Mouse (Mus musculus) midbrain, embryonic 14.5 days (tissue): ENCODE measurements around the gene Msx2. TPM values are rescaled to one million over a fixed set of nuclear protein-coding genes. Genes with fewer than 3 reads are reported as not detected.

Experiments used
- ATAC-seq: fragments of 200-750 bp; cut with Nextera tagmentation; 2 replicates; pipeline ENCODE4 v1.8.0; 2017; ENCODE audit warnings: moderate number of reproducible peaks, moderate library complexity; ENCODE audit not compliant: low FRiP score, low TSS enrichment
- DNase-seq: peaks from one replicate; pipeline ENCODE4 v3.0.0-alpha.2; 2015
- H3K27ac ChIP-seq: fragments of 300-500 bp; sonication (generic); replicated peaks from 2 replicates; pipeline ENCODE4 v1.5.1; 2014; ENCODE audit warnings: mild to moderate bottlenecking, low read depth, low read length, moderate library complexity
- H3K27me3 ChIP-seq: fragments of 300-500 bp; sonication (generic); 2 replicates; pipeline ENCODE4 v1.6.1; 2014; ENCODE audit warnings: low read length, control low read depth, mixed read lengths; ENCODE audit not compliant: control insufficient read depth, insufficient read depth
- H3K36me3 ChIP-seq: fragments of 300-500 bp; sonication (generic); 2 replicates; pipeline ENCODE4 v1.6.1; 2014; ENCODE audit warnings: low read length, control low read depth; ENCODE audit not compliant: control insufficient read depth, insufficient read depth
- H3K4me1 ChIP-seq: fragments of 300-500 bp; sonication (generic); 2 replicates; pipeline ENCODE4 v1.6.1; 2014; ENCODE audit warnings: mild to moderate bottlenecking, antibody characterized with exemption, low read length, control low read depth; ENCODE audit not compliant: control insufficient read depth, insufficient read depth
- H3K4me2 ChIP-seq: fragments of 300-500 bp; sonication (generic); 2 replicates; pipeline ENCODE4 v1.6.1; 2014; ENCODE audit warnings: mild to moderate bottlenecking, low read length, moderate library complexity
- H3K4me3 ChIP-seq: fragments of 300-500 bp; sonication (generic); replicated peaks from 2 replicates; pipeline ENCODE4 v1.5.1; 2014; ENCODE audit warnings: low read depth, low read length
- H3K9ac ChIP-seq: fragments of 300-500 bp; sonication (generic); replicated peaks from 2 replicates; pipeline ENCODE4 v1.6.1; 2014; ENCODE audit warnings: mild to moderate bottlenecking, low read length, moderate library complexity
- H3K9me3 ChIP-seq: fragments of 300-500 bp; sonication (generic); 2 replicates; pipeline ENCODE4 v1.6.1; 2016; ENCODE audit warnings: low read length, control low read depth, mixed read lengths; ENCODE audit not compliant: control insufficient read depth
- WGBS: fragments of 180-500 bp; shearing (Covaris S2); extraction: QIAGEN DNeasy Blood & Tissue Kit; methylation state at CpG from one replicate; pipeline ENCODE4 v1.1.7; 2014; 5-methylcytosine and 5-hydroxymethylcytosine counted together
- polyA plus RNA-seq: library from polyadenylated mRNA; unstranded; fragments of >200 nt; fragmentation: Nextera tagmentation; extraction: Ambion mirVana; gene quantifications from 2 replicates; pipeline ENCODE4 v1.2.1, GENCODE M21; 2014

The Msx2 gene
- polyA plus RNA-seq, 1 experiment from 2014 or later: 1.5 TPM

- peak overlapping the region; percentile 26 for H3K4me3 ChIP-seq
- no peaks in the 10 kb centered on the region for H3K9me3 ChIP-seq
- H3K4me2 ChIP-seq: peak overlapping the region; percentile 47
- DNase-seq (no peak), ATAC-seq (no peak)
- peaks cover 93% of the 10 kb centered on the region for H3K27me3 ChIP-seq
- H3K27ac ChIP-seq: no peak overlapping the region
- H3K4me1 ChIP-seq: peaks cover 9% of the 10 kb centered on the region; the same call in 1 of the 2 replicates
- no peaks in the 10 kb centered on the region for H3K36me3 ChIP-seq
- under 1% methylated on average over 15 of the region's 15 CpGs for WGBS
- H3K9ac ChIP-seq: no peak overlapping the region; the same call in 1 of the 2 replicates
Observed at GRCm38 (mm10) chr13:53462649-53462970, 10.3 kb downstream of the Msx2 start.

- H3K9me3 ChIP-seq: no peaks in the 10 kb centered on the region
- peak overlapping the region; percentile 26 for H3K4me3 ChIP-seq
- H3K36me3 ChIP-seq: no peaks in the 10 kb centered on the region
- ATAC-seq: 0 out of 2 replicates have a peak, but pooled peaks have one; percentile 24
- H3K4me2 ChIP-seq: peak overlapping the region; percentile 47
- peaks cover 90% of the 10 kb centered on the region for H3K27me3 ChIP-seq
- under 1% methylated on average over 51 of the region's 51 CpGs for WGBS
- H3K27ac ChIP-seq: no peak overlapping the region
- peak; percentile 77 for DNase-seq
- no peak overlapping the region; the same call in 1 of the 2 replicates for H3K9ac ChIP-seq
- H3K4me1 ChIP-seq: peaks cover 9% of the 10 kb centered on the region; the same call in 1 of the 2 replicates
Observed at GRCm38 (mm10) chr13:53461855-53462648, 10.8 kb downstream of the Msx2 start.

- no peak overlapping the region for H3K4me2 ChIP-seq
- 13% methylated on average over 2 of the region's 2 CpGs for WGBS
- no peak overlapping the region for H3K9ac ChIP-seq
- DNase-seq (no peak), ATAC-seq (no peak)
- H3K27ac ChIP-seq: no peak overlapping the region
- no peaks in the 10 kb centered on the region for H3K36me3 ChIP-seq
- no peaks in the 10 kb centered on the region for H3K9me3 ChIP-seq
- H3K4me3 ChIP-seq: no peak overlapping the region
- peaks cover 87% of the 10 kb centered on the region for H3K27me3 ChIP-seq
- H3K4me1 ChIP-seq: peaks cover 10% of the 10 kb centered on the region; the same call in 1 of the 2 replicates
Observed at GRCm38 (mm10) chr13:53461346-53461745, 11.5 kb downstream of the Msx2 start.

GRCm38 (mm10) chr13:53458766-53459165, 14.1 kb downstream of the Msx2 start:
- no peaks in the 10 kb centered on the region for H3K36me3 ChIP-seq
- peaks cover 62% of the 10 kb centered on the region for H3K27me3 ChIP-seq

GRCm38 (mm10) chr13:53454794-53455672, 17.8 kb downstream of the Msx2 start:
- DNase-seq: peak; percentile 80
- peaks cover 23% of the 10 kb centered on the region for H3K4me1 ChIP-seq
- peaks cover 44% of the 10 kb centered on the region for H3K27me3 ChIP-seq
- H3K36me3 ChIP-seq: no peaks in the 10 kb centered on the region
- H3K4me2 ChIP-seq: peak overlapping the region; percentile 53
- H3K27ac ChIP-seq: peak overlapping the region; percentile 66
- ATAC-seq: peak; percentile 88
- H3K4me3 ChIP-seq: peak overlapping the region; percentile 24
- 1% methylated on average over 21 of the region's 21 CpGs for WGBS
- H3K9me3 ChIP-seq: no peaks in the 10 kb centered on the region
- peak overlapping the region; percentile 43 for H3K9ac ChIP-seq

More at GRCm38 (mm10) chr13:53458766-53459165, 14.1 kb downstream of the Msx2 start:
- no peak overlapping the region for H3K4me2 ChIP-seq
- 65% methylated on average over 4 of the region's 4 CpGs for whole genome bisulfite sequencing
- peaks cover 32% of the 10 kb centered on the region for H3K4me1 ChIP-seq
- ATAC-seq: no peak
- DNase-seq: no peak
- H3K9ac ChIP-seq: no peak overlapping the region
- no peaks in the 10 kb centered on the region for H3K9me3 ChIP-seq
- H3K27ac ChIP-seq: no peak overlapping the region
- no peak overlapping the region for H3K4me3 ChIP-seq

GRCm38 (mm10) chr13:53453927-53454326, 18.9 kb downstream of the Msx2 start:
- Histone ChIP-seq H3K4me1 (peaks cover 23% of the 10 kb centered on the region), H3K4me3 (no peak overlapping the region), H3K36me3 (no peaks in the 10 kb centered on the region), H3K9me3 (no peaks in the 10 kb centered on the region), H3K27me3 (peaks cover 35% of the 10 kb centered on the region), H3K27ac (no peak overlapping the region), H3K9ac (no peak overlapping the region), H3K4me2 (peak overlapping the region; percentile 53; the same call in 1 of the 2 replicates)
- WGBS: 73% methylated on average over 3 of the region's 3 CpGs
- DNase-seq: no peak
- ATAC-seq: no peak

- H3K27ac ChIP-seq: no peak overlapping the region
- H3K27me3 ChIP-seq: peaks cover 21% of the 10 kb centered on the region; the same call in 1 of the 2 replicates
- H3K4me3 ChIP-seq: no peak overlapping the region
- no peaks in the 10 kb centered on the region for H3K36me3 ChIP-seq
- H3K9me3 ChIP-seq: no peaks in the 10 kb centered on the region
- no peaks in the 10 kb centered on the region for H3K4me1 ChIP-seq
- H3K9ac ChIP-seq: no peak overlapping the region
- no peak for ATAC-seq
- H3K4me2 ChIP-seq: no peak overlapping the region
- DNase-seq: peak; percentile 43
- WGBS: 27% methylated on average over 6 of the region's 6 CpGs
Observed at GRCm38 (mm10) chr13:53447609-53448008, 25.3 kb downstream of the Msx2 start.

GRCm38 (mm10) chr13:53443602-53444001, 29.3 kb downstream of the Msx2 start:
- Histone ChIP-seq H3K27ac (no peak overlapping the region), H3K36me3 (no peaks in the 10 kb centered on the region), H3K4me1 (no peaks in the 10 kb centered on the region), H3K27me3 (peaks cover 10% of the 10 kb centered on the region; the same call in 1 of the 2 replicates), H3K4me2 (no peak overlapping the region), H3K4me3 (no peak overlapping the region), H3K9ac (no peak overlapping the region), H3K9me3 (no peaks in the 10 kb centered on the region)
- ATAC-seq (no peak), DNase-seq (peak; percentile 73)
- WGBS: 30% methylated on average over 3 of the region's 3 CpGs
